Mouse (Mus musculus) spleen, adult 2 months (tissue): ENCODE data around the gene 1110008L16Rik.
"Not testable (repeated sequence)": the region's sequence is repeated elsewhere in the genome, so short reads cannot be mapped to it uniquely, and the experiment has no call there.

Experiments
- CTCF ChIP-seq: fragments of 200-500 bp; IDR thresholded peaks from 2 replicates; pipeline ENCODE4 v1.5.1; 2011; ENCODE audit warnings: mild to moderate bottlenecking, inconsistent platforms; ENCODE audit not compliant: insufficient read depth, insufficient read length, insufficient replicate concordance; ENCODE audit errors: extremely low read depth
- POLR2A ChIP-seq: fragments of 200-500 bp; IDR thresholded peaks from 2 replicates; pipeline ENCODE4 v1.6.1; 2011; ENCODE audit warnings: low read depth, low read length, inconsistent platforms

- TF ChIP-seq POLR2A, CTCF: not testable (repeated sequence)
Measured at GRCm38 (mm10) chr12:55395601-55396000, 96.2 kb downstream of the 1110008L16Rik start.
